Mouse (Mus musculus): ENCODE measurements around the gene Fam136a. TPM values are rescaled to one million over a fixed set of nuclear protein-coding genes. Genes with fewer than 3 reads are reported as not detected.
"Not testable (repeated sequence)": the region's sequence is repeated elsewhere in the genome, so short reads cannot be mapped to it uniquely, and the experiment has no call there.

Gene Fam136a
- total RNA-seq, 4 experiments from 2014 or later, result 24.7 to 28.7 (median 25.4) TPM

DNA sequence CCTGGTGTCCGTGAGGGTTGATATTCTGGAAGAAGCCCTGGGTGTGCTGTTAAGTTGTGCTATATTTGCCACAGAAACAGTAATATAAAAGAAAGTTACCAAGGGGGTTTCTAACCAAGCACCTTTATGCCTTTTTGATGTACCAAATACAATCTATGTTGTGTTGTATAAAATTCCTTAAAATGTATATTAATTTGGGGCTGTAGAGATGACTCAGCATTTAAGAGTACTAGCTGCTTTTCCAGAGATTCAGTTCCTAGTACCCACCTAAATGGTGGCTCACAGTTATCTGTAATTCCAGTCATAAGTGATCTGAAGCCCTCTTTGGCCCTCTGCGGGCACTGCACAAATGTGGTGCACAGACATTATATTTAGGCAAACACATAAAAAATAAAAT lies 1.4 kb downstream of the Fam136a start:
- DNase-seq (ENCODE audit: low spot score), result no peak

- no peak for DNase-seq (ENCODE audit: low spot score)
These were observed 3.0 kb downstream of the Fam136a start for GRCm38 (mm10) chr6:86368479-86368878.

DNA sequence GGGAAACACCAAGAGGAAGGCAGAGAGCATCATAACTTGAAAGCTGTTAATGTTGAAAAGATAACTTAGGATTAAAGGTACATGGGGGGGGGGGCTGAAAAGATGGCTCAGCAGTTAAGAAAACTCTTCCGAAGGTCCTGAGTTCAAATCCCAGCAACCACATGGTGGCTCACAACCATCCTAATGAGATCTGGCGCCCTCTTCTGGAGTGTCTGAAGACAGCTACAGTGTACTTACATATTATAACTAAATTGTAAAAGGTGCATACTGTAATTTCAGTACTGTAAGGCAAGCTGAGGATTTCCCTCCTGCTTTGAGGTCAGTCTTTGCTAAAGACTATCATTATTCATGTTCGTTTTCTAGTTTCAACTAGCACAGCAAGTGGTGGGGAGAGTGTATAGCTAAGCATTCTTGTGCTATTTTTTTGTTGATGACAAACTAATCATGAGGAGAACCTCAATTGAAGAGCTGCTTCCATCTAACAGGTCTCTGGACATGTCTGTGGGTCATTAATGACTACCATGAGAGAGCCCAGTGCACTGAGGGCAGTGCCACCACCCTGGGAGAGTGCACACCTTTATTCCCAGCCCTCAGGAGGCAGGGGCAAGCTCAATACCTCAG lies 4.8 kb downstream of the Fam136a start:
- no peak for DNase-seq (ENCODE audit: low spot score)

DNA sequence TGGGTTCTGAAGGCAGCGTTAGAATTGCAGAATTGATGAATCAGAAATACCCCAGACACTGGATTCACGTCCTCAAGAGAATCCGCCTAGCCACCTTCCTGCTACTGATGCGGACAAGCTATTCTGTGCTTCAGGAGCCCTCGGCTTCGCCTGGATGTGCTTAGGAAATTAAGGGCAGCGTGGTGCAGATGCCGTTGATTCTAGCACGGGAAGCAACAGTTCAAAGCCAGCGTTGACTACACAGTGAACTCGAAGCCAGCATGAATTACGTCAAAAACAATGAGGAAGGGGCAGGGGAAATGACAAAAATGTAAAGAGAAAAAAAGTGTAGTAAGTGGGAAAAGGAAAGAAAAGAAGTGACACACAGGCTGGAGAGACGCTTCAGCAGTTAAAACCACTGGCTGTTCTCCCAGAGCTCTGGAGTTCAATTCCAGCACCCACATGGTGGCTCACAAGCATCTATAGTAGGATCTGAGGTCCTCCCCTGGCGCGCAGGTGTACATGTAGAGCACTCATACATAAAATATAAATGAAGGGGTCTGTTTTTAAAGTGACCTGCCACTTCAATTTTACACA lies 5.4 kb downstream of the Fam136a start, which contains the start of gene Snrpg:
Gene Snrpg, plus strand, starts transcription at position 541 of the 576 bp plus-strand sequence.
- no peak for DNase-seq (ENCODE audit: low spot score)

DNA sequence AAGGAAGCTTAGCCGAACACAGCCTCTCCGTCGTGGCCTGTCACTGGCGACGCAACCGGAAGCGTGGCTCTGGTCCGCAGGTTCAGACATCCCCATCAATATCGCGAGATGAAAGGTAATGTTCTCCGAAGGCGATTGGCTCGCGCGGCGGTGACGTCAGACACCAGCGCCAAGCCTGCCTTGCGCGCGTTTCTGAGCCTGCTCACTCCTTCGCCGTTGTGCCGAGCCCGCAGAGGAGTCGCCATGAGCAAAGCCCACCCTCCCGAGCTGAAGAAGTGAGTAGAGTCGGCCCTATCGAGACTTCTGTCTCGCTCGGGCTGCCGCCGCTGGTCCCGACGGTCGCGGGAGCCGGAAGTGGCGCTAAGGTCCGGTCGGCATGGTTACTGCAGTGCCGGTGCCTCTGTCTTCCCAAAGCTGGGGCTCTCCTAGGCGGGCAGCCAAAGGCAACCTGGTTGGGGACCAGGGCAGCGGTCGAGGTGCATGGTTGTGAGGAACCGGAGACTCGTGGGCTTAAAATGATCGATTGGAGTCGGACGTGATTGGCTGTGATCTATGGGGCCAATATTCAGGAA lies 6.0 kb downstream of the Fam136a start:
- peak; percentile 96 for DNase-seq (ENCODE audit: low spot score)

DNA sequence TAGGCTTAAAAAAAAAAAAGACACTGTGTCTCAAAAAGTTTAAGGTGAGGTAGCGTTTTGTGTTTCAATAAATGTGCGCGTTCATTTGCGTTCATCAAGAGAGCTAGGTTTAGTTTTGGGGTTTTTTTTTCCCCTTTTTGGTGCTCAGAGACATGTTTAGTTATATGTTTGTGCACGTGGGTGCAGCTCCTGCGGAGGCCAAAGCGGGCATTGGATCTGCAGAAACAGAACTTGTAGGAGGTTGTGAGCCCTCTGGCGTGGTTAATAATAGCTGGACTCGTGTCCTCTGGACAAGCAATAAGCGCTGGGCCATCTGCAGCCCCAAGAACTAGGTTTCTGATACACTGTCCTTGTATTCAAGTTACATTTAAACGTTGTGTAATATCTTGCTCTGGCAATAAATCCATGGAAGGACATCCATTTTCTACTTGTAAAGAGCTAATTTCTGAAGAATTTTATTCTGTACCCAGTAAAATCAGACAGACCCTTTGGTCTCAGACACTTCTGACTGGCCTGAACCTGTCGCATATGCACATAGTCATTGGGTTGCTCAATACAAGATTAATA lies 6.6 kb downstream of the Fam136a start:
- no peak for DNase-seq (ENCODE audit: low spot score)

GRCm38 (mm10) chr6:86373556-86373955 lies 8.1 kb downstream of the Fam136a start:
- no peak for DNase-seq (ENCODE audit: low spot score)

GRCm38 (mm10) chr6:86378341-86378740 lies 12.9 kb downstream of the Fam136a start:
- DNase-seq (ENCODE audit: low spot score), result no peak

DNA sequence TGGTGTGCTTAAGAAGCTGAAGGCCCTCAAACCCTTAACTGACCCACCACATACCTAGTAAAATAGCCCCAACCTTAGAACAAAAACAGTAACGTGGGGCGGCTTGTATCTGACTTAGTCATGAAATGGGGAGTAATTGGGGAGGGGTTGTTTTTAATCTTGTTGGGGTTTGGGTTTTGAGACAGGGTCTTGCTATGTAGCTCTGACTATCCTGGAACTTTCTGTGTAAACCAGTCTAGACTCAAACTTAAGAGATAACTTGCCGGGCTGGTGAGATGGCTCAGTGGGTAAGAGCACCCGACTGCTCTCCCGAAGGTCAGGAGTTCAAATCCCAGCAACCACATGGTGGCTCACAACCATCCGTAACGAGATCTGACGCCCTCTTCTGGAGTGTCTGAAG lies 14.7 kb downstream of the Fam136a start:
- DNase-seq (ENCODE audit: low spot score), result not testable (repeated sequence)

GRCm38 (mm10) chr6:86382551-86382950 lies 17.1 kb downstream of the Fam136a start:
- DNase-seq (ENCODE audit: low spot score), result no peak

DNA sequence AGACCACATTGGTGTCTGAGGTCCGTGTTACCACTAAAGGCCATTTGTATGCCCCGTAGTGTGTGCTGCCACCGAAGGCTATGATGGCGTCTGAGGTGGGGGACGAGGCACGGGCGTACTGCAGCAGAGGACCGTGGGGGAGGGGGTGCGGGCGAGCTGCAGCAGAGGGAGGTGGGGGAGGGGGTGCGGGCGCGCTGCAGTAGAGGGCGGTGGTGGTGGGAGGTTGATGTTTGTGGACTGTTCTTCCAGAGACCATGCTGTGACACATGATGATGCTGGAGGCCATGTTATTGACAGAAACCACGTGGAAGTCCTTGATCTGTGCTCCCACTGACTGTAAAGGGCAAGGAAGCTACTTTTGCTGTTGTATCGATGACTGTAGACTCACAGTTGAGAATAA lies 17.9 kb downstream of the Fam136a start:
- DNase-seq (ENCODE audit: low spot score), result no peak

DNA sequence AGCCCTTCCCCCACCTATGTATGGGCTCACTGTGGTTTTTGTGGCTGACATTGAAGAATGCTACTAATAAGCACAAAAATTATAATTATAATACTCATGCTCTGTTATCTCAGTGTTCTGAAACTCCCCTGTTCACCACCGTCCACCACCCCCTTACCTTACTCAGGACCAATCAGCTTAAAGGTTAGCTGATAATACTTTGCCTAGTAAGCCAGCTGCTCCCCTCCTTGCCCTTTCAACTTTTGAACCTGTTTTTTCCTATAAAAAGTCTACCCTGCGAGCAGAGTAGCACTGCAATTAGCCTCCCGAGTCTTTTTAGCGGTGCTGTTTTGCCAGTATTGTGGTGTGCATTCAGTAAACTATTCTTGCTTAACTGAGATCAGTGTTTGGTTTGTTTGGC lies 19.2 kb downstream of the Fam136a start:
- no peak for DNase-seq (ENCODE audit: low spot score)

DNA sequence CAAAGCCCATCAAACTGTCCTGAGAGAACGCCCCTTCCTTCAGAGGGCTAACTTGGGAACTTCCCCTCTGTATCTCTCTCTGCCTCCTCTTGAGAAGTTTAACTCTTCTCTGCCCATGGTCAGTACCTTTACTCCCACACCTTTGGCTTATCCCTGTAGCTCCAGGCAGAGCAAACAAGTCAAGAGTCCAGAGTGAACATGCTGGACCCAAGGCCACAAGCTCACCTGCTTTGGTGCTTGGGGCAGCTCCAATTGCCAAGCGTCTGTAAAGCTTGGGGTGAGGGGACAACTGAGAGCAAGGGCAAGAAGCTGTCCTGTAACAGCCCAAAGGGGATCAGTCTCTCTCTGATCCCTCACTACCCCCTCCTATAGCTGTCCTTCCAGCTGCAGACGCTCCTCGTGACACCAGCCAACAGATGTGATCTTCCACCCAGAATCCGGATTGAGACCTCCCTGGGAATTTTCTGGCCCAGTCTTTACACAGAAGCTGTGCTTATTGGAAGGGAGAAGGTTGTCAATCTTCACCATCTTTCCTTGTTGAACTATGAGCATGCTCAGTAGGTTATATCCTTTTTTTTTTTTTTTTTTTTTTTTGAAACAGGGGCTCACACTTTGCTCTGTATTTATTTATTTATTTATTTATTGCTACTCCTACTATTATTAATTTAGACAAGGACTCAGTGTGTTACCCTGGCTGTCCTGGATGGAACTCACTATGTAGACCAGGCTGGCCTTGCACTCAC lies 20.1 kb downstream of the Fam136a start:
- DNase-seq (ENCODE audit: low spot score), result no peak

- DNase-seq (ENCODE audit: low spot score), result no peak
These were observed 21.9 kb downstream of the Fam136a start for GRCm38 (mm10) chr6:86387313-86387712.

- DNase-seq (ENCODE audit: low spot score), result no peak
These were observed 23.0 kb downstream of the Fam136a start for GRCm38 (mm10) chr6:86388461-86388860.

DNA sequence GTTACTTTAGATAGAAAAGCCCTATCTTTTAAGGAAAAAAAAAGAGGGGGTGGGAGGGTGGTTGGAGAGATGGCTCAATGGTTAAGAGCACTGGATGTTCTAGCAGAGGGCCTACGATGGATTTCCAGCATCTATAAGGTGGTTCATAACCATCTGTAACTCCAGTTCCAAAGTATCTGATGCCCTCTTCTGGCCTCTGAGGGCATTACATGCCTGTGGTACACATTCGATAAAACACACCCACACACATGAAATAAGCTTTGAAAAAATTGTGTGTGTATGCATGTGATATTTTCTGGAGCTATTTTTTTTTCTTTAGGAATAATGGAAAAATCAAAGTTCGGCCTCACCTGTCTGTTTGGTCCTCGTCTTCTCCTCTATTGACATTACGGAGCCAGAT lies 25.9 kb downstream of the Fam136a start:
- no peak for DNase-seq (ENCODE audit: low spot score)

- DNase-seq (ENCODE audit: low spot score), result no peak
These were observed 27.7 kb downstream of the Fam136a start for GRCm38 (mm10) chr6:86393187-86393586.

DNA sequence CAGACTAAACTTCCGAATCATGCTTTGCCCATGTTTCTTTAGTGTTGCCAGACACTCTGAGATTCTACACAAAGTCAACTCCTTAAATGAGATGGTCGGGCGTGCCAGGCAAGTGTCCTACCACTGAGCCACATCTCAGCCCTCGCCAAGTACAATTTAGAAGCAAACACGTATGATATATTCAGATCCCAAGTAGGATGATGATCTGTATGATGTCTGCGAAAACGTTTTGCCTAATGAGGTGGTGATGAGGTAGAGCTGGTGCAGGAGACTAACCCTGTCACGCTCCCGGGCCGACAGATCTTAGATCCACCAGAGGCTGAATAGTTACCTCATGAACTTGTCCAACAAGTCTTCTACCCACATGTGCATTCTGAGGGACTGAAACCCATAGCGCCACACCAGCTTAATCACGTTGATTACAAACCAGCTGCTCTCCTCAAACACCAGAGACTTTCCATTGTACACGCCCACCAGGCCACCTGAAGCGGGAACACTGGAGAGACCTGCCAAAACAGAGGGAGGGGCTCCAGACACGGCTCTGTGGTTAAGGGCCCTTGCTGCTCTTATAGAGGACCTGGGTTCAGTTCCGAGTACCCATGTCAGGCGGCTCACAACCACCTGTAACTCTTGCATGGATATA lies 28.8 kb downstream of the Fam136a start:
- no peak for DNase-seq (ENCODE audit: low spot score)

- DNase-seq (ENCODE audit: low spot score), result no peak
These were observed 29.6 kb downstream of the Fam136a start for GRCm38 (mm10) chr6:86395021-86395420.

DNA sequence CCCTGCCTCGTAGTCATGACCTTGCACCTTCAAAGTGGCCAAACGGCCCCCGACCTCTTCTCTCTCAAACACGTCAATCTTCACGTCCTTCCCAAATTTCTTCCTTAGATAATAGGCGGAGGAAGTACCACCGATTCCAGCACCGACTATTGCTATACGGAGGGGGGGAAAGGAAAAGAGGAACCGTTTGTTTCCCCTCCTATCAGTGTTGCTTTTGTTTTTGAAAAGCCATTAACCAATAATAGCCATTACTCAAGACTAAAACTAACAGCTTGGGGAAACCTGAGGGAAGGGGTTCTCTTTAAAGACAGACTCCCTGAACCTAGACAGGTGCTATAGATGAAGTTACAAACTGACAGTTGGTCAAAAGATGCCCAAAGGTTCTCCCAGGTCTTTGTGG lies 30.5 kb downstream of the Fam136a start:
- no peak for DNase-seq (ENCODE audit: low spot score)

GRCm38 (mm10) chr6:86396581-86397256 lies 31.3 kb downstream of the Fam136a start, which contains the start of gene Pcyox1:
Pcyox1 (minus strand) TSS chr6:86397154.
- DNase-seq (ENCODE audit: low spot score), result peak; percentile 88
